Mouse (Mus musculus): ENCODE data around the gene Klf16.

DNA sequence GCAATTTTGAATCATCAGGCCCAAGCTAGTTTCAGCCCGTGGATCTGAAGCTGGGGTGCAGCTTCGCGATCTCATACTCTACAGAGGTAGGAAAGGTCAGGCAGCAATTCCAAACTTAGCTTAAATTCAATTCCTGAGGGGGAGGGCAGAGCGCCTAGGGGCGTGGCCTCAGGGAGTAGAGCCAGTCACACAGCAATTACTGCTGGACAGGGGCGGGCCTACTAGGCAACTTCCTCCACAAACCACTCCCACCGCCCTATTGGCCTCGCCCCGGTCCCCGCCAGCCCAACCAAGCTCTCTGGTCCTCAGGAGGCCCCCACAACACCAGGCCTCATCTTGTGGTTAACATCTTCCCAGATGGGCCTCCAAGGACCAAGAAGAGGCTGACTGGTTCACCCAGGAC lies 7.5 kb downstream of the Klf16 start:
- TF ChIP-seq POLR2A (IDR thresholded peaks at IDR 0.05; ENCODE audit: low read depth, low read length) = no peak
- no peak for TF ChIP-seq CTCF (conservative IDR thresholded peaks at IDR 0.05; ENCODE audit: insufficient read depth, insufficient read length, low read depth, low read length)

Data from kidney, adult 2 months (tissue).